12 mouse cellular contexts compared by ENCODE assay signal in genomic region chr6:99939382-99939781, GRCm38 (mm10).
"Had no signal": no experiment of that assay in that cellular context is flagged by ENCODE, and none has a peak within 500 bp of the region (broad histone marks: within the 10 kb centered on the region; RNA-seq: fewer than 3 reads in every experiment).

No protein-coding gene starts in this region.

- H3K4me2 ChIP-seq: hindbrain, embryonic 12.5 days; limb, embryonic 15.5 days; liver, embryonic 12.5 days; lung, embryonic 15.5 days had no signal

- ATAC-seq: hindbrain, postnatal 0 days; liver, embryonic 12.5 days had no signal

- H3K27ac ChIP-seq: hindbrain, embryonic 12.5 days; hindbrain, postnatal 0 days; limb, embryonic 15.5 days; liver, embryonic 12.5 days; lung, embryonic 15.5 days; macrophage had no signal

- H3K9ac ChIP-seq: hindbrain, embryonic 12.5 days; limb, embryonic 15.5 days; liver, embryonic 12.5 days; lung, embryonic 15.5 days had no signal

- H3K4me1 ChIP-seq: liver, embryonic 12.5 days; megakaryocyte, embryonic 14.5 days had no signal

- H3K4me3 ChIP-seq: hindbrain, embryonic 12.5 days; limb, embryonic 15.5 days; liver, embryonic 12.5 days; lung, embryonic 15.5 days; megakaryocyte, embryonic 14.5 days had no signal

- H3K36me3 ChIP-seq: hindbrain, embryonic 12.5 days; limb, embryonic 15.5 days; liver, embryonic 12.5 days; lung, embryonic 15.5 days had no signal

- H3K9me3 ChIP-seq: hindbrain, embryonic 12.5 days; limb, embryonic 15.5 days; liver, embryonic 12.5 days; lung, embryonic 15.5 days; megakaryocyte, embryonic 14.5 days had no signal

- H3K27me3 ChIP-seq: limb, embryonic 15.5 days; lung, embryonic 15.5 days; megakaryocyte, embryonic 14.5 days had no signal

- DNase-seq: kidney, adult 8-10 months; kidney, postnatal 25 days; lung, postnatal 14 days; thymus, adult 18-20 months; thymus, postnatal 14 days had no signal
